Mouse (Mus musculus) brain, embryonic 14.5 days (tissue): Measurements from ENCODE around the gene Cd70.

ENCODE experiments used
- CTCF ChIP-seq: fragments of 200-500 bp; IDR thresholded peaks from 2 replicates; pipeline ENCODE4 v1.5.1; 2012; ENCODE audit warnings: inconsistent platforms, mild to moderate bottlenecking, moderate library complexity, borderline replicate concordance; ENCODE audit not compliant: insufficient read depth, insufficient read length; ENCODE audit errors: extremely low read depth
- POLR2A ChIP-seq: fragments of 200-500 bp; IDR thresholded peaks from 2 replicates; pipeline ENCODE4 v1.6.1; 2012; ENCODE audit warnings: mild to moderate bottlenecking, inconsistent platforms, borderline replicate concordance; ENCODE audit not compliant: poor library complexity, insufficient read depth, insufficient read length, severe bottlenecking; ENCODE audit errors: extremely low read depth

- TF ChIP-seq CTCF (peak; percentile 40; the same call in 1 of the 2 replicates), POLR2A (no peak)
These were observed 30.8 kb upstream of the Cd70 start for GRCm38 (mm10) chr17:57180363-57180762.
